Mouse (Mus musculus) urinary bladder, postnatal 10 days (tissue): ENCODE results near the gene Tacc2.
"Not testable (repeated sequence)": the region's sequence is repeated elsewhere in the genome, so short reads cannot be mapped to it uniquely, and the experiment has no call there.

ENCODE experiments used
- DNase-seq: peaks from one replicate; pipeline ENCODE4 v3.0.0; 2022; ENCODE audit warnings: low spot score

The Tacc2 gene

GRCm38 (mm10) chr7:130572821-130573220 lies 4.4 kb upstream of the Tacc2 start, which contains the start of gene Nsmce4a:
Nsmce4a (minus strand) TSS chr7:130573118.
- DNase-seq = no peak

- DNase-seq = no peak
Observed at GRCm38 (mm10) chr7:130573746-130574145, 3.5 kb upstream of the Tacc2 start.

GRCm38 (mm10) chr7:130574211-130574991 lies 2.8 kb upstream of the Tacc2 start:
- DNase-seq = no peak

DNA sequence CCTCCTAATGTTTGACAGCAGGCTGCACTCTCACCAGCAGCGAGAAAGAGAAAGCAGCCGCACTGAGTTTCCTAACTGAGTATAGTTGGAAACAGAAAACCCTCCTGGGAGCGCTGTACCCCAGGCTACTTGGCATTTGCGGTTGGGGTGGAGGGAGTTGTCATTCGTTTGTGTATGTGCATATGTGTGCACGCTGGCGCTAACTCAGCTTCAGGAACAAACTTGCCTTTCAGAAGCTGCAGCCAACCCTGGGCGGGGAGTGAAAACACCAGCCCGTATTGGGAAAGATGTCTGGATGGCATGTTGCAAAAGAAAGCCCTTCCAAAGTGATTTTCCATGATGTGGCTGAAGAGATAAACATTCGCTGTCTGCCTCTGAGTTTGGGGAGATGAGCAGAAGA lies 257 bp upstream of the Tacc2 start:
- DNase-seq = no peak

DNA sequence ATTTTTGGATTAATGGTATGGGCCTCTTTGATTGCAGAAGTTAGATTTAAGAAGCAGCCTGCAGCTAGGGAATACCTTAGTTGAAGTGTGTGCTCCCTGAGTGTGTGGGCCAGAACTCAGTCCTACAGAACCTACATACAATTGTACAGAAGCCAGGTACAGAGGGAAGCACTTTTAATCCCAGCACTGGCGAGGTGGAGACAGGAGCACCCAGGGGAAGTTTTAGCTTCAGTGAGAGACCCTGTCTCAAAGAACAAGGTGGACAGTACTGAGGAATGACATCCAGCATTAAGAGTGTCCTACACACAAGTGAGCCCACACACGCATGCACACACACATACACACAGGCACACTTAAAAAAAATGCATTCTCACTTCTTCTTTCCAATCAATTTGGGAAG lies 828 bp downstream of the Tacc2 start:
- DNase-seq = no peak

GRCm38 (mm10) chr7:130578607-130579006 lies 1.4 kb downstream of the Tacc2 start:
- DNase-seq = no peak

DNA sequence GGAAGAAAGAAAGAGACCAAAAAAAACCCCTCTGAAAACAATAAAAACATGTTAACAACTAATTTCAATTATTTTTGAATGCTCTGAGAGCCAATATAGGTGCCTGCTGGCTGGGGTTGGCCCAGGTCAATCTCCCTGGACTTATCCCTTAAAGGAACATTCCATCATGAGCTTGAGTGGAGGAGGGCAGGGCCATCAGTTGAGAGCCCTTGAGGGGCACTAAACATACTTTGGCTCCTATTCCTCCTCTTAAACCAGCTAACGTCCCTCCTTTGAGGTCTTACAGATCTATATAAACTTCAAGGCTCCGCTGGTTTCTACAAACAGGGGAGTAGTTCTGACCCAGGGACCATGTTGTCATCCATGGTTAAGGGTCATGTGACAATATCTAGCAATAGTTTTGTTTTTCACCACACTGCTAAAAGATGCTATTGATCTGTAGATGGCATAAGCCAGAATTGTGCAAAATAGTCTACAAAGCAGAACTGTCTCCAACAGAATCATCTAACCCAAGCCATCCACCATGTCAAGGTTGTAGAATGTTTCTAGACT lies 9.4 kb downstream of the Tacc2 start:
- no peak for DNase-seq

DNA sequence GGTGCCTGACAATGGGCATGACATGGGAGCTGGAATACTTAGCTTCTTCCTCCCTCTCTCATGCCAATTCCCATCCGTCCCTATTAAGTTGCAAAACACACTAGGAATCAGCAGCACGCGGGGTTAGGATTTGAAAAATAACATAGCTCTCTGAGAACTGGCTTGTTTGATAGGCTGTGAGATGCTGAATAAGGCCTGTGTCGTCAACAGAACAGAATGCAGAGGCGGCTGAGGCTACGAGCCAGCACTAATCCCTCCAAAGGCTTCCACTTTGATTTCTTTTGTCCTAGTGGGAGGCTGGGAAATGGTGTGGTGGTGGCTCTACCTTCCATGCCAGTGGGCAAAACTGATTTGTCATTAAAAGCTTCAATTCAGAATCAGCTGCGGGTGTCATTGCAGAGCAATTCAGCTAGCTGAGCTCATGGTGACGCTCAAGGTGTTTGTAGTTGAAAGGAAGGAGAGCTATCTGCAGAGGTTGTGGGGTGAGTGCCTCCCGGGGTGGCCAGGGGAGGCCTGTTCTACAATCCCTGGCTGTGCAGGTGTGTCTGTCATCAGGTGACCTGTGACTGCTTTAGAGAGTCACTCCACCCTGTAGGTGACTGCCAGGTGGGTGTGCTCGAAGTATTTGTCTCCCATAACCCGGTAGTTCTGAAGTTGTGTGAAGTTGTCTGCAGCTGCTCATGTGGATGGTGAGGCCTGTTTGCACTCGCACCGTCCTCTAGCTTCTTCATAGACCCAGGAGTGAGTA lies 13.0 kb downstream of the Tacc2 start:
- DNase-seq = no peak

DNA sequence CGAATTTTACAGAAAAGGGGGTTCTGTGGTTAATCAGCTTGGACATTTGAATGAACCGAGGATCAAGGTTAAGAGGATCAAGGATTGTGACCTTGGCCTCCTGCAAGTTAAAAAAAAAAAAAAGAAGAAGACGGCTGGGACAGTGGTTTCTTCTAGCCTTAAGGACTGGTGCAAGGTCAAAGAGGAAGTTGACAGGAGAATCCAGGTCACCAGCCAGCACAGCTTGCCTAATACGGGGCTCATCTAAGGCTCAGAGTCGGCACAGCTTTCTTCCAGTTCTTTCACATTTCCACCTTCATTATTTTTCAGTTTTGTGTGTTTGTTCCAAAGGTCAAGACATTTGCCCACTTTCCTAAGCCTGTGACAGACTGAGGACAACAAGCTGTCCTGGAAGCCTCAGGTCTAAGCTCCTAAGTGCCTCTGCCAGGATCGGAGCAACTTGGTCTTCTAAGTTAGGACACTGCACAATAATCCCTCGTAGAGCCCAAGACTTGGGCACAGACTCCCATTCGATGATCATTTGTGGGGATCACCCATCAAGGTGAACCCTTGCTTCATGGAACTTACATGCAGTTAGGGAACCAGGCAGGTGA lies 13.7 kb downstream of the Tacc2 start:
- DNase-seq = no peak

- DNase-seq = not testable (repeated sequence)
Observed at GRCm38 (mm10) chr7:130592975-130593374, 15.7 kb downstream of the Tacc2 start.

DNA sequence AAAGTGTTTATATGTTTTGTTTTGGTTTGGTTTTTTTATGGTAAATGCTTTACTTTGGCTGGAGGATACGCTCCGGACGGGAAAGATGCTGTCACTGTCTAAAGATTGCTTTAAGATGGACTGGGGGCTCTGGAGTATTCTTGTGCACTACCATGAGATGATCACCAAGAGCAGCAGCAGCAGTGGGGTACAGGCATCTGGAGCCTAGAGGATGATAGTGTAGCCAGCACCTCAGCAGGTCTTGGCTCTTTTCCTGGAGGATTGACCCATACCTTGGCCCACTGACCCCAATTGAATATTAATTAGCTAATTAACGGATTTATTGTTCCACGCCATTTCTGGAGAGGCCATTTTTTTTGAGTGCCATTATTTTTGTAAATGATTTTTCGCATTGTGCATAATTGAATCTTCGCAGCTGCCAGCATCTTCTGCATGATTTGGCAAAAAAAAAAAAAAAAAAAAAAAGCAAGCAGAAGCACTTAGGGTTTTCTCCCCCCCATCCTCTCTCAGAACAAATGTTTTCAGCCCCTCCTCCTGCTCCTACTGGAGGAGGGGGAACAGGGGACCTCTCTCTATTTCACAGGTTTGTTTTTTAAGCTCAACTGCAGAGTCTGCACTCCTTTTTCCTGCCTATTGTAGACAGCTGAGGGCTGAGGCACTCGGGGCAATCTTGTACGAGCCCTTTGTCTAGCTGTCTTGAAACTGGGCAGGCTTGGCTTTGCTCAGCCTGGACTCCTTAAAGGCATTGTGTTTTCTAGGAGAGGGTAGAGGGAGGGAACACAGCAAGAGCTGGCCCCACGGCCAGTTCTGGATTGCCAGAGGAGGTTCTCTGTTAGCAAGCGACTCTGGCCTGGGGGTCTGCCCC lies 16.4 kb downstream of the Tacc2 start:
- not testable (repeated sequence) for DNase-seq

DNA sequence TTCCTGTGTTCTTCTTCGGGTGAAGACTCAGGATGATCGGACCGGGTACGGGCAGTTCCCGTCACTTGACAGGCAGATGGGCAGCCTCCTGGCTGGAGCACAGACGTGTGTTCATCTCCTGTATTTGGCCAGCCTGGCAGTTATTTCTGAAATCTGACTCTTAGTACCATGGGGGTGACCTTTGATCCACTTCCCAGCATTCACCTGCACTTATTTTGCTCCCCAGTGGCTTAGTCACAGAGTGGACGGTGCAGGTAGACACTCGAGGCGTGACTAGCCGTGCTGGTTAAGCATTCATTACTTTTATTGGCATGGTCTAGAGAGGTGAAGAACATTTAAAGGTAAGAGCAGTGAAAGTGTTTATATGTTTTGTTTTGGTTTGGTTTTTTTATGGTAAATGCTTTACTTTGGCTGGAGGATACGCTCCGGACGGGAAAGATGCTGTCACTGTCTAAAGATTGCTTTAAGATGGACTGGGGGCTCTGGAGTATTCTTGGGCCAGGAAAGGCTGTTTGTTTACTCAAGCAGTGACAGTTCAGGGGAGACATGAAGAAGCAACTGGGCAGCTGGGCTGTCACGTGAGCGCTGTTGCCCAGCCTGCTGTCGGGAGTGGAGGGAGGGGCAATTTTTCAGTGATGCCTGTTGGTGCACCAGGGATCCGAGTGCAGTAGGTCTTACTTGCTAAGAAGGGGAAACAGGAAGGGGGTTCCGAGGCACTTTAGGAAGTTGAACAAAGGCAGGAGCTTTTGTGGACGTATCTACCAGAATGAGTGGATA lies 19.0 kb downstream of the Tacc2 start:
- not testable (repeated sequence) for DNase-seq

- DNase-seq = no peak
Observed at GRCm38 (mm10) chr7:130597546-130597945, 20.3 kb downstream of the Tacc2 start.

DNA sequence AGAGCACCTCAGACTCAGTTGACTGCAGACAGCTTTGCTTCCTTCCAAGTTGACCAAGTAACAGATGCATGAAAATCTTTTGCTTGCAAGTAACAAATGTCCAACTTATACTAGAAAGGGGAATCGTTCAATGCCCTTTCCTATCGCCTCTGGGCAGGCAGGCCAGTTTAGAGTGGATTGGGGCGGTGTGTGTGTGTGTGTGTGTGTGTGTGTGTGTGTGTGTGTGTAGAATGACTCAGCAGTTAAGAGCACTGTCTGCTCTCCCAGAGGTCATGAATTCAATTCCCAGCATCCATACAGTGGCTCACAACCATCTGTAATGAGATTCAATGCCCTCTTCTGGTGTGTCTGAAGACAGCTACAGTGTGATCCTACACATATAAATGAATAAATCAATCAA lies 22.8 kb downstream of the Tacc2 start:
- no peak for DNase-seq

DNA sequence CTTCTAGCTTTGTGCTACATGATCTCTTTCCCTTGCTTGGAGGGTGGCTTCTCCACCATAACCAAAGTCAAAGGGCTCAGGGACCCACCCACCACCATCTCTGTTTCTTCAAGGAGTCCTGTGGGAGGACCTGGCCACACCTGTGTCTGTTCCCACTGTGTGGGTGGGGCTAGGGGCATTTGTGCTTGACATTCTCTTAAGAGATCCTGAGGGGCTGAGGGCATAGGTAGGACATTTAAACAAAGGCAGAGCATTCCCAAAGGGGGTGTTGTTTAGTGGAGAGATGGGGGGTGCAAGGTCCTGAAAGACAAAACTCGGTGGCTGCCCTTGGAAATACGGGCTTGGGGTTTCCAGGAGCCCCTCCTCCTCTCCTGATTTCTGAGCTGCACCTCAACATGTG lies 23.3 kb downstream of the Tacc2 start:
- DNase-seq = no peak

GRCm38 (mm10) chr7:130602804-130603203 lies 25.6 kb downstream of the Tacc2 start:
- no peak for DNase-seq

DNA sequence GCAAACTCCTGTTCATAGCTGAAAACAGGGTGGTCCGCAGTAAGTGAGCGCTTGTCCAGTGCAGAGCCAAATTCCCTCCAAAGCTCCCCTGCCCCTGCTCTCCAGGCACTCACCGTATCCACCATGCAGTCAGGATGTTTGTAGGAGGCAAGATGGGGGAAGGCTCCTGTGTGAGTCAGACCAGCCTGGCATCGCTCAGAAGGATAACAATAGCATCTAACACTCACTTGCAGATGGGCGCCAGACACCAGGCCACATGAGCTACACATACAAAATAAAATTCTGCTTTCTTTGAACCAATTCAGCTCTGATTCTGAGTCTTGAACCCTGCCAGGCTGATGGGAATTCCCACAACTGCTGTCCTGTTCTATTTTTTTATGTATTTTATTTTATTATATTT lies 26.3 kb downstream of the Tacc2 start:
- DNase-seq = no peak

GRCm38 (mm10) chr7:130604390-130604789 lies 27.2 kb downstream of the Tacc2 start:
- DNase-seq = no peak

DNA sequence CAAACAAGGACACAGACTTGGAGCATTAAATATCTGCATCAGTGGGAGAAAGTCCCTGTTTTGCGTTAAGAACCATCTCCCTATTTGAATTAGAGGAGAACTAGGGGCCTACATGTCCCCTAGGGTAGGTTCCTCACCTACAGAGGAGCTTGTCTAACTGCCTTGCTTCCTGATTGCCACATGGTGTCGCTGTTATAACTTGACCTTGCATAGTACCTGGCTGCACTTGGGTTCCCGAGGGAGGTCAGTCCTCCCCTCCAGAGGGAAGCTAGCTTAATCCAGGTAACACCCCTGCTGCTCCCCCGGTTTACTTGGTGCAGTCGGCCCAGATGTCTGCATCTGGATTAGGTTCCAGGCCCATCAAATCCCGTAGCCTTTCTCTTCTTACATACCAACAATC lies 27.9 kb downstream of the Tacc2 start:
- DNase-seq = no peak

- DNase-seq = no peak
Observed at GRCm38 (mm10) chr7:130606958-130607357, 29.7 kb downstream of the Tacc2 start.

DNA sequence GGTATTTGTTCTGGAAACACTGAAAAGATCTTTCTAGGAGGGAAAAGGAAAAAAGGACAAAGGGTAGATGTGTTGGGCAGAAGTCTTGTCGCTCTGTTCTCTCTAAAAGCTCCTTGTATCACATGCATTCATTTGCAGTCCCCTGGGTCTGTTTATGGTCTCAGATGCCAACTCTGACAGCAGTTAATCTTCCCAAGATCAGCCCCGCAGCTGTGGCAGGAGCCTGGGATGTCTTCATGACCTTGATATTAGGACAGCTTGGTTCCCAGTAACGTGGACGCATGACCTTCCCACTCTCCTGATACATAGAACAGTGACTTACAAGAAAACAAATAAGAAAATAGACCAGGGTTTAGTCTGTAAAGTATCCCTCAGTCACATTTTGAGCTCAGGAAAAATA lies 36.7 kb downstream of the Tacc2 start:
- DNase-seq = no peak
